Comparison of ENCODE assay signal across 9 mouse cellular contexts in the genomic region with DNA sequence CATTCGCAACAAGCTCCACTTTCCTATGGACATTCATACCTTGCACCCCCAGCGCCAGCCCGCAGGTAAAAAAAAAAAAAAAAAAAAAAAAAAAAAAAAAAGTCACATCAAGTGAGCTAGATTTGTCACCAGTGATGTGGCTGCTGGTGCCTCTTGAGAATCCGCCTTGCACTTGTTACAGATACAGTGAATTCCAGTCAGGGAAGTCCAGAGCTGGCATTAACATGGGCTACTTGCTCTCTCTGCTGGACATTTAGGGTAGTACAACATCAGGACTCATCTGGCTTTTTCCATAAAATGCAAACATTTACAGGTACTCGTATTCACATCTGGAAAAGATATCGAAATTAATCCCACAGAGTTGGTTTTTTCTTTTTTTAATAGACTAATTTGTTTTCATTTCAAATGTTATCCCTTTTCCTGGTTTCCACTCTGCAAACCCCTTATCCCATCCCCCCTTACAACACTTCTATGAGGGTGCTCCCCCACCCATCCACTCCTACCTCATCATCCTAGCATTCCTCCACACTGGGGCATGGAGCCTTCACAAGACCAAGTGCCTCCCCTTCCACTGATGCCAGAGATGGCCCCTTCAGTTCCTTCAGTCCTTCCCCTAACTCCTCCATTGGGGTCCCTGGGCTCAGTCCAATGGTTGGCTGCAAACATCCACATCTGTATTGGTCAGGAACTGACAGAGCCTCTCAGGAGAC. TPM values are rescaled to one million over a fixed set of nuclear protein-coding genes. Genes with fewer than 3 reads are reported as not detected.
DNase-seq lines count a peak whose midpoint lies in the region; ATAC-seq and TF ChIP-seq lines count a peak whose summit lies in the region.
"Had no signal": no experiment of that assay in that cellular context is flagged by ENCODE, and none has a peak within 500 bp of the region (broad histone marks: within the 10 kb centered on the region; RNA-seq: fewer than 3 reads in every experiment).

No protein-coding gene starts in this region.

- no peak overlapping the region for H3K4me2 ChIP-seq in CH12.LX (ENCODE audit: insufficient read depth, low read depth, poor library complexity, severe bottlenecking)
- H3K4me2 ChIP-seq in lung, embryonic 16.5 days (ENCODE audit: low read depth, low read length), result no peak overlapping the region

- DNase-seq in 3T3-L1 (ENCODE audit: low read depth, low spot score) (peak; percentile 91), CH12.LX (ENCODE audit: extremely low read depth) (peak; percentile 65)
- DNase-seq in cerebellum, adult 9-10 months, result peak; percentile 90
- DNase-seq in frontal cortex, adult 2 months (ENCODE audit: extremely low spot score in 1 of 2, low spot score in 1 of 2), result peak; percentile 46 to 93
- peak; percentile 53 to 62 for DNase-seq in kidney, adult 8-10 months
- peak; percentile 43 to 60 for DNase-seq in right cerebral cortex, postnatal 36 days (ENCODE audit: low spot score in 2 of 2)
- DNase-seq in testis, postnatal 14 days (ENCODE audit: low spot score), result no peak

- H3K4me3 ChIP-seq in CH12.LX (replicated peaks in 1 of 3; ENCODE audit: low read depth in 2 of 3, low read length in 2 of 3, poor library complexity in 1 of 3), result no peak overlapping the region
- H3K4me3 ChIP-seq in lung, embryonic 16.5 days (ENCODE audit: low read length), result no peak overlapping the region
- H3K4me3 ChIP-seq: erythroblast, embryonic 14.5 days had no signal

- no peaks in the 10 kb centered on the region for H3K27me3 ChIP-seq in CH12.LX (replicated peaks)
- no peaks in the 10 kb centered on the region for H3K27me3 ChIP-seq in lung, embryonic 16.5 days (ENCODE audit: control insufficient read depth, insufficient read depth, low read depth, low read length)

- H3K36me3 ChIP-seq in CH12.LX (replicated peaks in 1 of 2; ENCODE audit: control insufficient read depth in 1 of 2, insufficient read depth in 1 of 2, low read length in 1 of 2), result peaks cover 10 to 17% of the 10 kb centered on the region in 2 experiments
- H3K36me3 ChIP-seq in lung, embryonic 16.5 days (ENCODE audit: control insufficient read depth, insufficient read depth, low read length), result peaks cover 64% of the 10 kb centered on the region

- ATAC-seq in lung, embryonic 16.5 days (ENCODE audit: low read depth), result peak; percentile 70

- TF ChIP-seq CTCF in CH12.LX (conservative IDR thresholded peaks at IDR 0.05 in 1 of 2, IDR thresholded peaks at IDR 0.05 in 1 of 2; ENCODE audit: low read depth in 2 of 2, low read length in 2 of 2), result peak; percentile 44 to 88

- no peaks in the 10 kb centered on the region for H3K9me3 ChIP-seq in CH12.LX (replicated peaks; ENCODE audit: low read length)
- H3K9me3 ChIP-seq in lung, embryonic 16.5 days (ENCODE audit: control insufficient read depth, low read length), result no peaks in the 10 kb centered on the region

- WGBS in lung, embryonic 16.5 days, result 59% methylated on average over 6 of the region's 6 CpGs

- in situ Hi-C loops in CH12.LX (cut with MboI; ENCODE audit: low pct_ligation_motif_present, low pct_unique_long_range_greater_than_20kb, low sequenced_read_pairs), result loop anchor here (5.0 kb wide), 1 partner anchor 199 kb away; no protein-coding TSS in a partner anchor

- no peak overlapping the region for H3K9ac ChIP-seq in CH12.LX (ENCODE audit: insufficient read depth, low read depth)
- H3K9ac ChIP-seq in lung, embryonic 16.5 days (ENCODE audit: low read length), result no peak overlapping the region

- no peak for TF ChIP-seq POLR2A in CH12.LX (IDR thresholded peaks at IDR 0.05; ENCODE audit: low read depth, low read length)

- H3K27ac ChIP-seq in CH12.LX (ENCODE audit: insufficient read depth, low read depth), result no peak overlapping the region
- no peak overlapping the region for H3K27ac ChIP-seq in lung, embryonic 16.5 days (ENCODE audit: low read length)

- dilution Hi-C loops in CH12.LX (cut with MboI; ENCODE audit: extremely low pct_ligation_motif_present, extremely low pct_unique_long_range_greater_than_20kb, low sequenced_read_pairs), result no loop called here

- no peaks in the 10 kb centered on the region for H3K79me2 ChIP-seq in CH12.LX (replicated peaks; ENCODE audit: control insufficient read depth, extremely low read depth, insufficient read depth, poor library complexity, severe bottlenecking)

- no peak for TF ChIP-seq EP300 in CH12.LX (IDR thresholded peaks at IDR 0.05; ENCODE audit: low read length)

- peak; percentile 94 for TF ChIP-seq RAD21 in CH12.LX (IDR thresholded peaks at IDR 0.05; ENCODE audit: low read depth, low read length)

- peaks cover 0 to 28% of the 10 kb centered on the region in 2 experiments; a peak in 3 of 4 replicates for H3K4me1 ChIP-seq in CH12.LX (ENCODE audit: control insufficient read depth in 1 of 2, insufficient read depth in 2 of 2)
- H3K4me1 ChIP-seq in lung, embryonic 16.5 days (replicated peaks; ENCODE audit: control insufficient read depth, insufficient read depth, low read length), result no peaks in the 10 kb centered on the region

TF ChIP-seq in CH12.LX, 34 proteins besides CTCF, POLR2A, EP300 and RAD21:
- no peak for TF ChIP-seq BHLHE40 (IDR thresholded peaks at IDR 0.05; ENCODE audit: low read depth, low read length)
- TF ChIP-seq MYC (IDR thresholded peaks at IDR 0.05; ENCODE audit: low read depth, low read length), result no peak
- TF ChIP-seq ZNF384 (IDR thresholded peaks at IDR 0.05; ENCODE audit: low read depth, low read length), result peak; percentile 57; the same call in 1 of the 2 replicates
- no peak for TF ChIP-seq SIN3A (IDR thresholded peaks at IDR 0.05; ENCODE audit: low read length)
- TF ChIP-seq TCF12 (IDR thresholded peaks at IDR 0.05; ENCODE audit: low read depth, low read length), result no peak
- no peak for TF ChIP-seq UBTF (IDR thresholded peaks at IDR 0.05; ENCODE audit: low read depth, low read length)
- TF ChIP-seq PAX5 (IDR thresholded peaks at IDR 0.05; ENCODE audit: low read length), result no peak
- TF ChIP-seq ZC3H11A (IDR thresholded peaks at IDR 0.05; ENCODE audit: low read depth, low read length), result peak; percentile 55; the same call in 1 of the 2 replicates
- TF ChIP-seq ETS1 (conservative IDR thresholded peaks at IDR 0.05; ENCODE audit: low read depth, low read length), result no peak
- no peak for TF ChIP-seq POLR2AphosphoS2 (IDR thresholded peaks at IDR 0.05; ENCODE audit: low read depth, low read length)
- TF ChIP-seq TBP (conservative IDR thresholded peaks at IDR 0.05; ENCODE audit: low read depth, low read length), result 0 out of 2 replicates have a peak, but pooled peaks have one; percentile 27
- TF ChIP-seq CHD1 (IDR thresholded peaks at IDR 0.05; ENCODE audit: low read depth, low read length), result no peak
- peak; percentile 90 for TF ChIP-seq SMC3 (IDR thresholded peaks at IDR 0.05; ENCODE audit: low read depth, low read length)
- TF ChIP-seq ZMIZ1 (IDR thresholded peaks at IDR 0.05; ENCODE audit: low read depth, low read length), result no peak
- TF ChIP-seq RCOR1 (conservative IDR thresholded peaks at IDR 0.05; ENCODE audit: low read depth, low read length), result no peak
- TF ChIP-seq ZKSCAN1 (IDR thresholded peaks at IDR 0.05; ENCODE audit: borderline replicate concordance, low read depth, low read length), result no peak
- no peak for TF ChIP-seq GABPA (IDR thresholded peaks at IDR 0.05; ENCODE audit: insufficient replicate concordance, low read depth, low read length)
- no peak for TF ChIP-seq JUND (conservative IDR thresholded peaks at IDR 0.05; ENCODE audit: low read depth, low read length)
- TF ChIP-seq HCFC1 (IDR thresholded peaks at IDR 0.05; ENCODE audit: low read depth, low read length), result no peak
- TF ChIP-seq ELF1 (IDR thresholded peaks at IDR 0.05; ENCODE audit: low read depth, low read length), result no peak
- TF ChIP-seq MXI1 (IDR thresholded peaks at IDR 0.05; ENCODE audit: low read depth, low read length), result no peak

RNA-seq across cellular contexts. Expression of a gene that starts 23.6 kb away (rescaled TPM):
- total RNA-seq in CH12.LX (2012; rRNA removed) (2.5 and 5.9 TPM in 2 replicates), CH12.LX (2014; rRNA removed) (0.78 and 0.91 TPM in 2 replicates)
- polyA plus RNA-seq in CH12.LX (2012; ENCODE audit: insufficient read length, low read depth), result 0.72 and 1.0 TPM in 2 replicates
- polyA plus RNA-seq in frontal cortex, adult 2 months (2012; rRNA removed), result 13.0 and 15.6 TPM in 2 replicates
- polyA plus RNA-seq in lung, embryonic 16.5 days (2015; fragmentation: Nextera tagmentation; extraction: Ambion mirVana), result 13.9 and 15.4 TPM in 2 replicates
- polyA plus RNA-seq: erythroblast, embryonic 14.5 days had no signal

RNA-seq across cellular contexts. Expression of a gene that starts 36.5 kb away (rescaled TPM):
- 23.3 and 26.2 TPM in 2 replicates for total RNA-seq in CH12.LX (2012; rRNA removed)
- total RNA-seq in CH12.LX (2014; rRNA removed), result 28.7 and 34.0 TPM in 2 replicates
- polyA plus RNA-seq in CH12.LX (2012; ENCODE audit: insufficient read length, low read depth), result 19.5 and 21.1 TPM in 2 replicates
- polyA plus RNA-seq in frontal cortex, adult 2 months (2012; rRNA removed), result 114 and 119 TPM in 2 replicates
- polyA plus RNA-seq in lung, embryonic 16.5 days (2015; fragmentation: Nextera tagmentation; extraction: Ambion mirVana), result 69.4 and 72.2 TPM in 2 replicates

RNA-seq across cellular contexts. Expression of a gene that starts 45.6 kb away (rescaled TPM):
- total RNA-seq in CH12.LX (2012; rRNA removed) (52.3 and 53.0 TPM in 2 replicates), CH12.LX (2014; rRNA removed) (52.3 and 57.9 TPM in 2 replicates)
- polyA plus RNA-seq in CH12.LX (2012; ENCODE audit: insufficient read length, low read depth), result 50.8 and 51.5 TPM in 2 replicates
- 59.8 and 69.1 TPM in 2 replicates for polyA plus RNA-seq in frontal cortex, adult 2 months (2012; rRNA removed)
- 75.6 and 84.9 TPM in 2 replicates for polyA plus RNA-seq in lung, embryonic 16.5 days (2015; fragmentation: Nextera tagmentation; extraction: Ambion mirVana)
